Mouse (Mus musculus): ENCODE measurements at regions not wholly inside any gene's neighbourhood (a gene's known extent, or its start where the extent isn't known, plus 50 kb on each side); places are given as distances from the start of the nearest gene placed in this dataset.

DNA sequence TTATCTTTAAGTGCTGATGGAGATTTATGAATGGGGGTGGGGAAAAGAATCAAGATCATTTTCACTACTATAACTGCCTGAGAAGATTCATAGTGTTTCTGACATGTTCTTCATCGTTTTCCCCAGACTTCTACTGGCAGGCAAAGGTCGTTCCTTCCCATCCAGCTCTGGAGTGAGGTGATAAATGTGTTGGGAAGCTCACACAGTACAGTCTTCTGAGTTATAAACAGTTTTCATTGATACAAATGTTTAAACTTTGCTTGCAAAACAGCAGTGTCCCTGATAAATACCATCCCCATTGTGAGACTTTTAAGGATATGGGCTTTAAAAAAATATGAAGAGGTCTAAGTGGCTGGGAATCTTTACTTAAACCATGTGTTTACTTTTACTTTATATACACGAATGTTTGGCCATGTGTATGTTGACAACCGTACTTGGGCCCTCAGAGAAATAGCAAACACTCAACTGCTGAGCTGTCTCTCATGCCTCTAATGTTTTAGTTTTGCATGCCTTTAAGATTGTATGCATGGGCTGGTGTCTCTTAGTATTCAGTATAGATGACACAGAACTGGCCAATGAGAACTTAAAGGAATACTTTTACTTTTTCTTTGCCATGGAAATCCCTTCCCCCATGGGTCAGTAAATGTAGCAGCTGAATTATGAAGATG, 189.8 kb upstream of the Rora start:
- TF ChIP-seq CTCF (IDR thresholded peaks at IDR 0.05; ENCODE audit: low read depth) (no peak), EP300 (IDR thresholded peaks at IDR 0.05; ENCODE audit: low read depth) (no peak)

All from heart, postnatal 0 days (tissue).